Mouse (Mus musculus) hindbrain, embryonic 15.5 days (tissue): ENCODE results near the gene Plekhm3. TPM values are rescaled to one million over a fixed set of nuclear protein-coding genes. Genes with fewer than 3 reads are reported as not detected.
A peak's percentile ranks its signal among the peaks of the same experiment; 100 is the strongest.

Experiments
- ATAC-seq: fragments of 200-750 bp; cut with Nextera tagmentation; 2 replicates; pipeline ENCODE4 v1.8.0; 2017; ENCODE audit warnings: low read depth, moderate number of reproducible peaks, moderate TSS enrichment; ENCODE audit not compliant: low FRiP score
- H3K27ac ChIP-seq: fragments of 300-500 bp; sonication (generic); replicated peaks from 2 replicates; pipeline ENCODE4 v1.5.1; 2015; ENCODE audit warnings: mild to moderate bottlenecking, inconsistent platforms
- H3K27me3 ChIP-seq: fragments of 300-500 bp; sonication (generic); 2 replicates; pipeline ENCODE4 v1.6.1; 2015; ENCODE audit warnings: control low read depth, inconsistent platforms
- H3K36me3 ChIP-seq: fragments of 300-500 bp; sonication (generic); 2 replicates; pipeline ENCODE4 v1.6.1; 2015; ENCODE audit warnings: control low read depth, inconsistent platforms
- H3K4me1 ChIP-seq: fragments of 300-500 bp; sonication (generic); replicated peaks from 2 replicates; pipeline ENCODE4 v1.6.1; 2015; ENCODE audit warnings: control low read depth, inconsistent platforms
- H3K4me2 ChIP-seq: fragments of 300-500 bp; sonication (generic); 2 replicates; pipeline ENCODE4 v1.6.1; 2015; ENCODE audit warnings: moderate library complexity, mild to moderate bottlenecking, inconsistent platforms
- H3K4me3 ChIP-seq: fragments of 300-500 bp; sonication (generic); 2 replicates; pipeline ENCODE4 v1.5.1; 2015; ENCODE audit warnings: mild to moderate bottlenecking, inconsistent platforms
- H3K9ac ChIP-seq: fragments of 300-500 bp; sonication (generic); 2 replicates; pipeline ENCODE4 v1.6.1; 2015; ENCODE audit warnings: inconsistent platforms
- H3K9me3 ChIP-seq: fragments of 300-500 bp; sonication (generic); 2 replicates; pipeline ENCODE4 v1.6.1; 2016; ENCODE audit warnings: control low read depth, inconsistent platforms
- WGBS: fragments of 180-500 bp; shearing (Covaris S2); methylation state at CpG from one replicate; pipeline ENCODE4 v1.1.7; 2015; 5-methylcytosine and 5-hydroxymethylcytosine counted together
- polyA plus RNA-seq: library from polyadenylated mRNA; unstranded; fragments of >200 nt; fragmentation: Nextera tagmentation; extraction: Ambion mirVana; gene quantifications from 2 replicates; pipeline ENCODE4 v1.2.1, GENCODE M21; 2015

Gene Plekhm3
- polyA plus RNA-seq, 1 experiment from 2014 or later = 11.1 TPM

- Histone ChIP-seq H3K27me3 (no peaks in the 10 kb centered on the region), H3K36me3 (no peaks in the 10 kb centered on the region), H3K4me1 (no peaks in the 10 kb centered on the region), H3K9me3 (no peaks in the 10 kb centered on the region), H3K4me2 (no peak overlapping the region), H3K9ac (no peak overlapping the region), H3K27ac (no peak overlapping the region), H3K4me3 (no peak overlapping the region)
- ATAC-seq = no peak
- WGBS = 93% methylated on average over 8 of the region's 8 CpGs
Measured at GRCm38 (mm10) chr1:64753109-64753508, 203.5 kb downstream of the Plekhm3 start.

GRCm38 (mm10) chr1:64744616-64745015, 212.0 kb downstream of the Plekhm3 start:
- no peak overlapping the region for H3K27ac ChIP-seq
- no peak overlapping the region for H3K4me3 ChIP-seq
- no peak overlapping the region for H3K4me2 ChIP-seq
- no peaks in the 10 kb centered on the region for H3K4me1 ChIP-seq
- H3K36me3 ChIP-seq = no peaks in the 10 kb centered on the region
- H3K27me3 ChIP-seq = peaks cover 4% of the 10 kb centered on the region; the same call in 1 of the 2 replicates
- no peak for ATAC-seq
- no peaks in the 10 kb centered on the region for H3K9me3 ChIP-seq
- no peak overlapping the region for H3K9ac ChIP-seq

GRCm38 (mm10) chr1:64742741-64743408, 213.7 kb downstream of the Plekhm3 start:
- WGBS = 91% methylated on average over 18 of the region's 18 CpGs
- H3K36me3 ChIP-seq = no peaks in the 10 kb centered on the region
- ATAC-seq = no peak
- H3K9me3 ChIP-seq = no peaks in the 10 kb centered on the region
- no peak overlapping the region for H3K27ac ChIP-seq
- H3K27me3 ChIP-seq = peaks cover 17% of the 10 kb centered on the region; the same call in 1 of the 2 replicates
- H3K4me1 ChIP-seq = peaks cover 11% of the 10 kb centered on the region
- H3K9ac ChIP-seq = no peak overlapping the region
- no peak overlapping the region for H3K4me2 ChIP-seq
- H3K4me3 ChIP-seq = no peak overlapping the region

- H3K27ac ChIP-seq = no peak overlapping the region
- peaks cover 50% of the 10 kb centered on the region for H3K27me3 ChIP-seq
- H3K4me3 ChIP-seq = peak overlapping the region; percentile 62
- WGBS = 0% methylated on average over 14 of the region's 14 CpGs
- H3K9ac ChIP-seq = no peak overlapping the region
- no peaks in the 10 kb centered on the region for H3K9me3 ChIP-seq
- H3K36me3 ChIP-seq = no peaks in the 10 kb centered on the region
- H3K4me1 ChIP-seq = peaks cover 44% of the 10 kb centered on the region
- ATAC-seq = no peak
- H3K4me2 ChIP-seq = peak overlapping the region; percentile 96
Measured at GRCm38 (mm10) chr1:64738661-64739082, 218.0 kb downstream of the Plekhm3 start.

GRCm38 (mm10) chr1:64738180-64738555, 218.5 kb downstream of the Plekhm3 start:
- H3K27ac ChIP-seq = no peak overlapping the region
- no peaks in the 10 kb centered on the region for H3K36me3 ChIP-seq
- no peaks in the 10 kb centered on the region for H3K9me3 ChIP-seq
- ATAC-seq = no peak; the same call in 1 of the 2 replicates
- peak overlapping the region; percentile 96 for H3K4me2 ChIP-seq
- H3K9ac ChIP-seq = peak overlapping the region; percentile 41; the same call in 1 of the 2 replicates
- H3K4me3 ChIP-seq = peak overlapping the region; percentile 62
- H3K4me1 ChIP-seq = peaks cover 44% of the 10 kb centered on the region
- WGBS = under 1% methylated on average over 11 of the region's 11 CpGs
- H3K27me3 ChIP-seq = peaks cover 55% of the 10 kb centered on the region

GRCm38 (mm10) chr1:64737502-64738179, 219.0 kb downstream of the Plekhm3 start, which contains the start of gene Fzd5:
TSS of gene Fzd5 (minus strand) at chr1:64737751.
- Histone ChIP-seq H3K9me3 (no peaks in the 10 kb centered on the region), H3K27me3 (peaks cover 60% of the 10 kb centered on the region), H3K36me3 (no peaks in the 10 kb centered on the region), H3K4me2 (peak within 1 kb of the TSS; percentile 96), H3K9ac (peak within 1 kb of the TSS; percentile 41), H3K4me3 (peak within 1 kb of the TSS; percentile 62), H3K27ac (no peak within 1 kb of the TSS), H3K4me1 (peaks cover 44% of the 10 kb centered on the region)
- under 1% methylated on average over 54 of the region's 73 CpGs for WGBS
- peak; percentile 93 for ATAC-seq

- Histone ChIP-seq H3K9me3 (no peaks in the 10 kb centered on the region), H3K4me2 (peak overlapping the region; percentile 96), H3K27me3 (peaks cover 65% of the 10 kb centered on the region), H3K27ac (no peak overlapping the region), H3K36me3 (no peaks in the 10 kb centered on the region), H3K9ac (peak overlapping the region; percentile 41), H3K4me1 (peaks cover 44% of the 10 kb centered on the region), H3K4me3 (peak overlapping the region; percentile 62)
- under 1% methylated on average over 55 of the region's 56 CpGs for WGBS
- no peak for ATAC-seq
Measured at GRCm38 (mm10) chr1:64736681-64737501, 219.7 kb downstream of the Plekhm3 start.

Other genes with a start within 250 kb of the Plekhm3 start
- 0.14 and 0.21 TPM in 2 replicates for gene Fzd5, start 219.1 kb downstream of the Plekhm3 start, polyA plus RNA-seq
- gene Akr1cl, start 75.9 kb upstream of the Plekhm3 start, polyA plus RNA-seq = 0.18 TPM in 1 of 2 replicates, not detected in the other
- gene Cryge, start 94.3 kb upstream of the Plekhm3 start, polyA plus RNA-seq = not detected in 2 replicates
- gene Crygd, start 106.6 kb upstream of the Plekhm3 start, polyA plus RNA-seq = 0.34 TPM in 1 of 2 replicates, not detected in the other
- not detected in 2 replicates for gene Crygc, start 116.9 kb upstream of the Plekhm3 start, polyA plus RNA-seq
- 0.43 and 0.54 TPM in 2 replicates for gene Crygb, start 125.5 kb upstream of the Plekhm3 start, polyA plus RNA-seq
- 0.26 TPM in 1 of 2 replicates, not detected in the other for gene Cryga, start 146.5 kb upstream of the Plekhm3 start, polyA plus RNA-seq
- gene Gm28845, start 162.7 kb upstream of the Plekhm3 start, polyA plus RNA-seq = not detected in 2 replicates
- 2.0 and 2.4 TPM in 2 replicates for gene D630023F18Rik, start 166.4 kb upstream of the Plekhm3 start, polyA plus RNA-seq
- gene Idh1, start 229.7 kb upstream of the Plekhm3 start, polyA plus RNA-seq = 465 and 481 TPM in 2 replicates
- 10.9 and 11.5 TPM in 2 replicates for gene Pikfyve, start 229.9 kb upstream of the Plekhm3 start, polyA plus RNA-seq